Mouse (Mus musculus) stomach, postnatal 0 days (tissue): ENCODE measurements around the gene Cd200r1.

Experiments
- CTCF ChIP-seq: IDR thresholded peaks from 2 replicates; pipeline ENCODE4 v1.5.1; 2016; ENCODE audit warnings: antibody characterized with exemption, low read depth, mild to moderate bottlenecking, moderate library complexity
- EP300 ChIP-seq: optimal IDR thresholded peaks from 2 replicates; pipeline ENCODE3; 2016; ENCODE audit warnings: antibody characterized with exemption

DNA sequence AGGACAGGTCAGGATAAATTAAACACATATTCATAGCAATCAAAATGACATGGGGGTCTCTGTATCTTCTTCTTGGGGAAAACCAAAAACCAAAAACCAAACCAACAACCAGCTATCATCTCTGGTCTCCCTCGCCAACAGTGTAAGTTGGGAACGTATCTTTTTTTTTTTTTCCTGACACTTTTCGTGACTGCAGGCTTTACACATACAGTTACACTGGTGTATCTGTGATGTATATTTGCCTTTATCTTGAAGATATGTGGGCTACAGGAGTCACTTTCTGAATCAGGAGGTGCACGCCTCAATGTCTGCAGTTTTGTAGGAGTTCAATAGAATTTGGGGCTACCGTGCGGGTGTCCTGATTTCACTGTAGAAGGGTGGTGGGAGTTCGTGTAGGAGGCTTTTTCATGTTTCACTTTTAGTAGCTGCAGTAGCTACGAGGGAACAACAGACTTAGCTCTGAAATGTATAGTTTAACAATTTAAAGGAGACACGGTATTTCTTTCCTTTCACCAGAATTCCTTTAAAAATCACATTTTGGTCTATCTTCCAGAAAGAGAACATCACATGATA lies 870 bp downstream of the Cd200r1 start:
- TF ChIP-seq CTCF, result no peak
- no peak for TF ChIP-seq EP300
